Mouse (Mus musculus): Measurements from ENCODE around the gene Dpagt1. TPM values are rescaled to one million over a fixed set of nuclear protein-coding genes. Genes with fewer than 3 reads are reported as not detected.
A peak's percentile ranks its signal among the peaks of the same experiment; 100 is the strongest.
"Not testable (repeated sequence)": the region's sequence is repeated elsewhere in the genome, so short reads cannot be mapped to it uniquely, and the experiment has no call there.

Gene Dpagt1
- 10 to 100 TPM; 18.8 to 21.0 TPM for total RNA-seq (2021)
- long read RNA-seq, experiment 1, transcript Dpagt1-201 (9 exons, 2,205 nt): major isoform, 45 of 54 reads
- long read RNA-seq, experiment 1, partial matches to known transcripts: 5 of 54 reads
- long read RNA-seq, experiment 1, other reads (novel, unspliced or antisense): 2 of 54 reads
- long read RNA-seq, experiment 2, transcript Dpagt1-201 (9 exons, 2,205 nt): major isoform, 29 of 40 reads
- long read RNA-seq, experiment 2, partial matches to known transcripts: 5 of 40 reads
- long read RNA-seq, experiment 2, other reads (novel, unspliced or antisense): 5 of 40 reads

DNA sequence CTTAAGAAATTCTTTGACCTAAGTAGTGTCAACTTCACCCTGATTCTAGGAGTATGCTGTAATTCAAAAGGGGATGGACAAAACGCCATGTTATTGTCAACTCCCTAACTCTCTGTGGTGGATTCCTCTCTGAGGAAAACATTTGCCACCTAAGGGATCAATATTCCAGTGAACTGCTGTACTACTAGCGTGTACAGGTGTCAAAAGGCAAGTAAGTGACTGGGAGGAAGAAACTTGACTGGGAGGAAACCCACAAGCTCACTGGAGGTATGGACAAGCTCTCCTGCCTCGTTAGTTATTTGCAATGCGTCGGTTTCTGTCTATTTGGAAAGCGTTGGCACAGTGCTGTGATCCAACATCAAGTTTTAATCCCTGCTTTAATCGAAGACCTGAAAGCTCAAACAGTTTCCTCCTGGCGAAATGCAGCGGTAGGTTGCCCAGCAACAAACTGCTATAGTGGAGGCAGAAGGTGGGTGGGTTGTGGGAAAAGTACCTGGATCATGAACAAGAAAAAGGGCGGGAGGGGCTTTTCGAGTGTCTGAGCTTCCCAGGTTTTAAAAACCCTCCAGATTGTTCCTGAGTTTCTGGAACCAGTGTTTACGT is at the start of gene Dpagt1:
TSS of gene Dpagt1 (plus strand) at position 252 of the 603 bp plus-strand sequence.
- no peak for DNase-seq

DNA sequence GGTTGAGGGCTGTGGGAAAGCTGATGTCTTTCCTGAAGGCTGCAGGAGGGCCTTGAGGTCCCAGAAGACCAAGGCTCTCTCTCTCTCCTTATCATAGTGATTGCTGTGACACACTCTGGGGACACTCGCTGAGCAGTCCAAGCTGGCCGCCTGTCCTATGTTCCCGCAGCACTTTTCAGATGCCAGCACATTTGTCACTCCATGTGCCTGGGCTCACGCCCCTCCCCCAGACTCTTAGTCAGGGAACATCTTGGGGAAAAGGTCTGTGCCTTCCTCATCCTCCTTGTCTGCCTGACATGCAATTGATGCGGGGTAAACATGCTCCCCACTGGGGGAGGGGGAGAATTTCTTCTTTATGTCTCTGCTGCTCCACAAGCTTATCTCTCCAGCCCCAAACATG is 42.6 kb upstream of the Dpagt1 start:
- intact Hi-C loops (cut with DNase I): no loop called here
- no peak for DNase-seq

More for the DNA sequence above, at the start of gene Dpagt1:
- intact Hi-C loops (cut with DNase I): loop anchor here (1.0 to 2.0 kb wide), 2 partner anchors 8 to 19 kb away; partner anchors contain the start of gene H2afx

DNA sequence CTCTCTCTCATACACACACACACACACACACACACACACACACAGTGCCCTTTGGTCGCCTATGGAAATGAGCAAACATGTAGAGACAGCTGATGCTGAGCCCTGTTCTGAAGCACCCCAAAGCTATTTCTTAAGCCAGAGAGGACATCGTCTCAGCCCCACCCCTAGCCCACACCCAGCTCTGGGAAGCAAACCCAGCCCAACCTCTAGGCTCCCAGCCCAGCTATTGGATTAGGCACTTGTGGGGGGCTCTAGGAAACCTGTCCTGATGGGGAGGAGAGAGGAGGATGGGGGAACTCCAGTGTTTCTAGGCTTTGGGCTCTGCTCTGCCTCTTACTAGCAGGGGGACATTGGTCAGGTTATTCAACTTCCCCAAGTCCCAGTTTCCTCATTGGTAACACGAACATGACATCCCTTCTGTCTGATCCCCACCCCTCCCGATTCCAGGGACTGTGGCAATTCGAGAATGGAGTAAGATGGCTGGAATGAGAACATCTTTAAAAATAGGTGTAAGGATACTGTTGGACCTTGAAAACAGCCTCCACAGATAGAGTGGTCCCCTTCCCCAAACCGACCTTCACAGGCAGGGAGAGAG is 39.5 kb upstream of the Dpagt1 start:
- intact Hi-C loops (cut with DNase I): no loop called here
- DNase-seq: peak in 1 of 2 experiments; percentile 26

DNA sequence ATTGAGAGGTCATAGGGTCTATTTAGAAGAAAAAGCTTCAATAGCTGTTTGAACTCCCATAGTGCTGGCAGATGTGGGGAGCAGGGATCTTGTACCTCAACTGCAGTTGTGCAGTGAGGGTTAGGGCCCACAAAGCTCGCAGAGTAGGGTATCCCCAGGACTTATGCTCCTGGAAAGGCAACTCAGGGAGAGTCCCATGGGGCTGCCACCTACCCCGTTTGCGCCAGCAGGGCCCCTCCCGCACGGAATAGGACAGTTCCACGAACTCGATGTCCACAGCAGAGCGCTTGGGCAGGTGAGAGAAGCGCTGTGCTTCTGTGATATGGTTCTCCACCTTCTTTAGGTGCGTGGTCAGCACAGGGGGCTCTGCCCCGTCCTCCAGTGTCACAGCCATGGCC is 38.8 kb upstream of the Dpagt1 start:
- no peak for DNase-seq
- intact Hi-C loops (cut with DNase I): no loop called here

DNA sequence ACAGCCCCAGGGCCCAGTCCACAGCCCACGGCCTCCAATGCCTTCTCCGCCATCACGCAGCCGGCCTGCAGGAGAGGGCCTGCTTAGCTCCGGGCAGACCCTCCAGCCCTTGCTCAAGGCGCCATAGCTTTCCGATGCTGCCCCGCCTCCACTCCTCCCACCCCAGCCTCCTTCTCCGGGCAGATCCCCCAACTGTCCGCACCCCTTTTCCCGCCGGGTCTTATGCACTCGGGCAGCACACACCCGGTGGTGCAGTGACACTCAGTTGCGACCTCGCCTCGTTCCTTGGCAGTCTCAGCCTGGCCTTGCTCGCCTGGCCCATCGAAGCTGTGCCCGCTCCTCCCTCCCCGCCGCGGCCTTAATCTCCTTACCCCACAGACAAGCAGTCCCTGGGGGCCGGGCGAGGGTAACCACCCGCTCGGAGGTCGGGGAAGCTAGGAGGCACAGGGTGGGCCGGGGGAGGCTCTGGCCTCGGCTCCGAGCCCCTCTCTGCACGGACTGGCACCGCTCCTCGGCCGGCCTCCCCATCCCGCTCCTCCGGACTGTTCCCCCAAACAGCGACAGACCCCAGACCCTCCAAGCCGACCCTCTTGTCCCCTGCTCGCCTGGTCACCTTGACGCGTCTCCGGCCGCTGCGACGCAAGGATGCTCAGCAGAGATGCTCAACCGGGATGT is 38.3 kb upstream of the Dpagt1 start:
- intact Hi-C loops (cut with DNase I): no loop called here
- DNase-seq: peak in 1 of 2 experiments; percentile 18

DNA sequence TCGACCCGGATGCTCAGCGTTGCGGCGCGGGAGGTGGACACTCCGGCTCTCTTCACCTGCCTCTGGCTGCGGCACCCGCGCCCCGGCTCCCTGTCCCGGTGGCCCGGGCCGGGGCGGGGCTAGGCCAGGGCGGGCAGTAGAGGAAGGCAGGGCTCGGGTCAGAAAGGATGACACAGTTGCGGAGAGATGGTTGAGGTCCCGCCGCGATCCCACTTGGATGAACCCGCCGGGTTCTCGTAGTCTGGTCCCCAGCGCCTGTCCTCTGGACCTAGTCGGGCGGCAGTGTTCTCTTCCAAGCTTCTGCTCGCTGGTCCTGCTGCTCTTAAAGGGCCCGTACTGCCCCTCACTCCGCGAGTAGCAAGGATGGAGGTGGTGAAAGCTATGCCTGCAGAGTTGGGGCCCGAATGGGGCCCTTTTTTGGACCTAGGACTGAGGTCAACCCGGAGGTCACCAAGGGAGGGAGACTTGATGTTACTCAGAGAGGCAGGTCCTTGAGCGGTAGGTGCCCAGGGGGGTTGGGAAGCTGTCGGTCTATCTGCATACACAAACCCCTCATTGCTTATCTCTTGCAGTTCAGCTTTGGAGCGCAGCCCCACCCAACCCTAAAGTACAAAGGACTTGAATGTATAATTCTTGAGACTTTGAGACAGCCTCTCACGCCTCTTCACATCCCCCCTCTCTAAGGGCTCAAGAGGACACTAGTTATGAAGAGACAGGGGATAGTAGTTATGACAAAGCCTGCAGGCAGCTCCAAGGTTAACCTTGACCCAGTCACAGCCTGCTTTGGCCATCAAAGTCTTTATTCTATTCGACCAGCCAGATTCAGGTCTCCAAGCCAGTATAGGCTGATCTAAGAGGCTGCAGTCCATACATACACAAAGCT is 37.5 kb upstream of the Dpagt1 start, which contains the start of gene Abcg4:
TSS of gene Abcg4 (minus strand) at position 540 of the 883 bp plus-strand sequence.
- DNase-seq: peak; percentile 29 to 34
- intact Hi-C loops (cut with DNase I): no loop called here

DNA sequence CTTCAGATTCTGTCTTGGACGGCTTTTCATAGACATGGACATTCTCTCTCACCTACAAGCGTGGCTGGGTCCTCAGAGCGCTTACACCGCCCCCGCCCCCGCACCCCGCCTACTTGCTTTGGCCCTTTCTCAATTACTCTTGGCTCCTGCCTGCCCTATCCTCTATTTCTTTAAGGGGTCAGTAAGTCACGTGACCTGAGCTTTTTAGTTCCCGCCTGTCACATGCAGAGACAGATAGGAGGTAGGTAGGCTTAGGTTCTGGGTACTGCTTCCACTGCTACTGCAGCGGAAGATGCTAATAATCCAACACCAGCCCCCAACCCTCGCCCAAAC is 36.9 kb upstream of the Dpagt1 start:
- intact Hi-C loops (cut with DNase I): no loop called here
- DNase-seq: no peak

DNA sequence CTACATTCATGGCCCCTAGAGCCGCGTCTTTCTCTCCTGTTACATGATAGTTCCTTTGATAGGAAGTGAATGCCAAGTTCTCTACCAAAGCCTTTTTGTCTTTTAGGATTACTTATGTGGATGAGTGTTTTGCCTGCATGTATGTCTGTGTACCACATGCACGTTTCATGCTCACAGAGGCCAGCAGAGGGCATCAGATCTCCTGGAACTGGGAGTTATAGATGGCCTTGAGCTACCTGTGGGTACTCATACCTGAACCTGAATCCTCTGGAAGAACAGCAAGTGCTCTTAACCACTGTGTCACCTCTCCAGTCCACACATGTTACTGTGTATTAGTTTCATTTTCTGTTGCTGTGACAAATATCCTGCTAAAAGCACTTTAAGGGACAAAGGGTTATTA is 33.3 kb upstream of the Dpagt1 start:
- peak; percentile 41 to 42 for DNase-seq
- intact Hi-C loops (cut with DNase I): no loop called here

DNA sequence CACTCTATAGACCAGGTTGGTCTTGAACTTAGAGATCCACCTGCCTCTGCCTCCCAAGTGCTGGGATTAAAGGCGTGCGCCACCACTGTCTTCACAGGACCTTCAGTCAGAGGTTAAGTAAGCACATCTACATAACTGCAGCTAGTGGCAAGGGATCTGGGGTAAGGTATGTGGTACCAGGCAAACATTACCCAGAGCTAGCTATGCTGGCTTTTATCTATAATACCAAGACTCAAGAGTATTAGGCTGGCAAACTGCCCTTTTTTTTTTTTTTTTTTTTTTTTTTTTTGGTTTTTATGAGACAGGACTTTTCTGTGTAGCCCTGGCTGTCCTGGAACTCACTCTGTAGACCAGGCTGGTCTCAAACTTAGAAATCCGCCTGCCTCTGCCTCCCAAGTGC is 25.8 kb upstream of the Dpagt1 start:
- intact Hi-C loops (cut with DNase I): loop anchor here (5.0 kb wide), 1 partner anchor 37 kb away; no protein-coding TSS in a partner anchor
- not testable (repeated sequence) for DNase-seq

DNA sequence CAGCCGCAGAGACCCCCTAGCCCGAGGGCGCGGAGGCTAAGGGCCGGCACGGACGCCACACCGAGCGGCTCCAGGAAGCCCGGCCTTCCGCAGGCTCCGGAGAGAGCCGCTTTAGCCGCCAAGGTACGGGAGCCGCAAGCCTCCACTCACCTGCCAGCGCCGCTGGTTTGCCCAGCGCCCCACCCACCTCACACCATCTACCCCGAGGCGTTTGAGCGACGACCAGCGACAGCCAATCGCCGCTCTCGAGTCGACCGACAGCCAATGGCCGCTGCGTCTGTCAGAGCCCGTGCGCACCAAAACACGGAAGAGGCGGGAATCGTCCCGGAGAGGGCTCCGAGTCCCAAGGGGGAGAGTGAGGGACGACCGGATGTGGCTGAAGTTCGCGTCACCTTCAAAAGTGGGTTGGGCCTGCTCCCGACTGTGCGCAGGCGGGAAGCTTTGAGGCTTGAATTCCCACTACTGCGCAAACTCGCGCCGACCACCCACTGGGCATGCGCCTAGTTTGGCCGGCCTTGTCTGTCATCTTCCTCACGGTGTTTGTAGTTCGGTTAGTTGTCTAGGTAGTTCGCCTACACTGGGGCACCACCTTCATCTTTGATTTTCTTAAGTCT is 20.2 kb upstream of the Dpagt1 start, which contains the start of gene Hinfp:
TSS of gene Hinfp (minus strand) at position 206 of the 614 bp plus-strand sequence.
- peak; percentile 97 to 98 for DNase-seq
- intact Hi-C loops (cut with DNase I): loop anchor here (2.0 kb wide), 1 partner anchor 21 kb away; the partner anchor contains the start of gene Dpagt1

DNA sequence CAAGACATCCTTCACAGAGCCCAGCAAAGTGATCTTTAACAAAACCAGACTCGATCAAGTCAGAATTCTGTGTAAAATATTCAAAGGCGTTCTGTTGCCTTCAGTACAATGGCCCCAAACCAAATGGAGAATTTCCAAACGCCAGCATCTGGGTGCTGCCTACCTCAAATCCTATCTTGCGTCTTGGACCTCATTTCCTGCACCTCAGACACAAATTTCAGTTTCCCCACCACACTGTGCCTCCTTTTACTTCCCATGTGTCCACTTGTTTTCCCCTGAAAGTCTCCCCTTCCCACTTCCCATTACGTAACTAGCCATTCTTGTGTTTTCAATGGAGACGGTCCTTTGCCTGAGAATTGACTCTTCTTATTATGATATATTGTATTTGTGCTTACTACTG is 19.3 kb upstream of the Dpagt1 start:
- DNase-seq: no peak
- intact Hi-C loops (cut with DNase I): loop anchor here (2.0 kb wide), 1 partner anchor 20 kb away; the partner anchor contains the start of gene Dpagt1

DNA sequence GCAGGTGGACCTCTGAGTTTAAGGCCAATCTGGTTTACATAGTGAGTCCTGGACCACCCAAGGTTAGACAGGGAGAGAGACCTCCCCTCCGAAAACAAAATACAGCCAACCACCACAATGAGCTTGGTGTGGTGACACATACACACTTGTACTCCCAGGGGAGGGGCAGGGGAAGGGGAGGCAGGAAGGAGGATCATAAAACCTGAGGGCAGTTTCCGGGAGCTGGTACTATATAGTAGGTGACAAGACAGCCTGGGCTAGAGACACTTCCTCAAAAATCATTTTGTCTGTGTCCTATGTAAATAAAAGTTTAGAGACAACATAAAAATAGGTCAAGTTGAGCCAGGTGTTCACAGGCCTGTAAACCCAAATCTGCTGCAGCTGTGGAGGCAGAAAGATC is 18.6 kb upstream of the Dpagt1 start:
- intact Hi-C loops (cut with DNase I): loop anchor here (2.0 kb wide), 1 partner anchor 20 kb away; the partner anchor contains the start of gene Dpagt1
- no peak for DNase-seq

DNA sequence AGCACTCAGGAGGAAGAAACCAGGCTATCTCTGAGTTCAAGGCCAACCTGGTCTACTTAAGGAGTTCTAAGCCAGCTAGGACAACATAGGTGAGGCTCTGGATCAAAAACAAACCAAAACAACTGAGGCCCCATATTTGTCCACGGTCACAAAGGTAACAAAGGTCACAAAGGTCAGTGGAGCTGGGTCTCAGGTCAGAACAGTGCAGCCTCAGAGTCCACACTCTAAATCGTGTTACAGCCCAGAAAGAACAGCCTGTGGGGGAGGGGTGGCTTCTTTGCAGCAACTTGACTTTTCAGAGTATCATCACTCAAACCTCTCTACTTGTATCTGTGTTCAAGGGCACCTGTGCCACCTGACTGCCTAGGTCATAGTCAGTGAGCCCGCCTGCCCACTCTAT is 16.1 kb upstream of the Dpagt1 start:
- DNase-seq: no peak
- intact Hi-C loops (cut with DNase I): no loop called here

DNA sequence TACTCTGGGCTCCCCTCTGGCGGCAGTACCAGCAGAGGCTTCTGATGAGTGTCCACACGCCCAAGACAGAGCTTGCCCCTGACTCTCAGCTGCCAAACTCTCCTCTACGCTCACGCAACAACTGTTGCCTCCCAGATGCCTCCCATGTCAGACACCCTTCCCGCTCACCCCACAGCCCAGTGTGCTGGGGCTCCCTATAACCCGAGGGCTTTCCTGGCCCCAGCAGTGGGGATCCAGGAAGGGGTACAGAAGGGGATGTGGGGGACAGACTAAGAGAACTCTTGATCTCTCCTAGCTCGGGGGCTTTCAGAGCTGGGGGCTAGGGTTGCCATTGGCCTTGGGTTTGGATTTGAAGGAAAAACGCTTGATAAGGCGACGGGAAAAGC is 15.1 kb upstream of the Dpagt1 start:
- intact Hi-C loops (cut with DNase I): no loop called here
- peak in 1 of 2 experiments; percentile 16 for DNase-seq

DNA sequence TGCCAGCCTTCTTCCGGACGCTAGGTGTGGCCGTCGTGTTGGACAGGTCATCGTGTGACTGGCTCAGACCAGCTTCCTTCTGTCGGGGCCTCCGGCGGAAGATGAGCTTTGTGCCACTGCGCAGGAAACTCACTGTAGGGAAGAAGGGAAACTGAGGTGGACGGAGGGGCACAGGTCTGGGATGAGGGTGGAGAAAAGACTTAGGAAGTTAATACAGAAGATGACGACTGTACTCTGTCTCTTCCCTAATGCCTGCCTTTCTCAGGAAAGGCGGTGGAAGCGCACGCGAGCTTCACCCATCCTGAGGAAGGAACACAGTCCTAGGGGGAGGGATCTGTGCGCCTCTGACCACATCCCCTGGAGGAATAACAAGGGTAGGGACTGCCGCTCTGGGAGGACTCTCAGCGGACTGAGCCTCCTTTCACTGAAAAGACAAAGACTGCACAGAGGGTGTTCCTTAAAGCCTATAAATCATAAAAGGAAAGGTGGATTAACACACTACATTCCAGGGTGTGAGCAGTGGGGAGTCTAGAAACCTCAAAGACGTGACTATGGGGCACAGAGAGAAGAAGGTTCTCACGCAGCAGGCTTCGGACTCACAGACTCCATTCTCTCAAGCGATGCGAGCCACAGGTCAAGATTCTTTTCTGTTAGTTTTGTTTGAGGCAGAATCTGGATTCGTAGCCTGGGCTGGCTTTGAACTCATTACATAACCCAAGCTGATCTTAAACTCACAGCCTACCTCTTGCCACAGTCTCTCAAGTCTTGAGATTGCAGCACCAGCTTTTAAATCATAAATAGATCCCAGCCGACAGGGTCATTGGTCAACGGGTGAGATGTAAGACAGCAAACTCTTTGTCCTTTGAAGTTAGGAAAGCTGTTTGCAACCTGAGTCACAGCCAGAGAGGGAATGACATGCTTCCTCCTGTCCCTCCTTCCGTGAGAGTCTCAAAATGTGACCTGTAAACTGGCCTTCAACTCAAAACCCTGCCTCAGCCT is 14.4 kb upstream of the Dpagt1 start:
- intact Hi-C loops (cut with DNase I): no loop called here
- peak; percentile 41 to 54 for DNase-seq

DNA sequence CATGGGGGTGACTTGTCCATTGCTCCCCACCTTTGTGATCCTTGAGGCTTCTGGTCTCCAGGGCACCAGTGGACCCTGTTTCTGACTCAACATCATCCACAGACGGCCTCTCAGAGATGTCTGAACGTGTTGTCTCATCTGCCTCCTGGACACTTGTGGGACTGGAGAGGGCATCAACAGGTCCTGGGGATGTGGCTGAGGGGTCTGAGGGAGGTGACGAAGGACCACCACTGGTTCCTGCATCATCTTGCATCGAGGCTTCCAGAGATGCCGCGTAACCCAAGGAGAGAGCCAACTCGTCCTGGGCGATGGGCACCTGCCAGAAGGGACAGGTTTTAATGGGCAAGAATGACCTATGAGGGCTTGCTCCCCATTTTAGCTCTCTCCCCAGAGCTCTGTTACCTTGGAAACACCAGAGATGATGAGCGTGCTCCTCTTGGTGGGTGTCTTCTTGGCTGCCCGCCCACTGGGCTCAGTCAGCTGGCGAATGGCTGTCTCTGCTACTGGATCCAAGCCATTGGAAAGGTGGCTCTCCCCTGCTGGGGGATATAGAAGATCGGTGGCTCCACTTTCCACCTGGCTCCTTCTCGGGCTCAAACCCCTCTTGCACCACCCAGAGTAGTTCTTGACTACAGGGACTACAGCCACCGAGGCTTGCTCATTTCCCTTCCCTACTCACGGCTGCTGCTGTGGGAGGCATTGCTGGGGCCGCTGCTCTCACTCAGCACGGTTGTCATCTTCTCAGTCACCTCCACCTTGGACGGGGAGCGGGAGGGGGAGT is 12.2 kb upstream of the Dpagt1 start:
- no peak for DNase-seq
- intact Hi-C loops (cut with DNase I): no loop called here

DNA sequence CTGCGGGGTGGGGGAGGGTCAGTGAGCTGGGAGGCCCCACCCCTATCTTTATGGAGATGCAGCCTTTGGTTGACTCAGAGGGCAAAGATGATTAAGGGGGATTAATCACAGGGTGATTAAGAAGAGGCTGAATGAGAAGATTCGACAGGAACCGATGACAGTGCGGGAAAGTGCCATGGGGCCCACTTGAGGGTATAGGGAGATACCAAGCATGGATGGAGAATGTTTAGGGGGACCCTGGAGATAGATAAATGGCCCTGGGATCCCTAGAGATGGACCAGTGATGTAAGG is 11.6 kb upstream of the Dpagt1 start:
- intact Hi-C loops (cut with DNase I): no loop called here

DNA sequence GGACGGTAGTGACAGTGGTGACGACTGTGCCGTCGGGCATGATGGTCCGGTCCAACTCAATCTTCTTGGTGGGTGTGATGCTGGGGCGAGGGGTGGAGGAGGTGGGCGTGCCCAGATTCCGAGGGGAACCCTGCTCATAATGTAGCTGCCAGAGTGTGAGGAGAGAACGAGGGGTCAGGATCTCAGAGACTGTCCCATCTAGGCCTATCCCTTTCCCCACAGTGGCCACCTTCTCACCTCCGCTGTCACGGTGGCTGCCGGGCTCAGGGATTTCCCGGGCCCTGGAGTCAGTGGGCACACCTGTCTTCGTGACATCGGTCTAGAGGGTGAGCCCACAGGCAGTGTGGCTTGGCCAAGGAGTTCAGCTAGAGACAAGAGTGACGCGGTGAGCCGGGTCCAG is 10.9 kb upstream of the Dpagt1 start:
- no peak for DNase-seq
- intact Hi-C loops (cut with DNase I): no loop called here

More for the DNA sequence above, 11.6 kb upstream of the Dpagt1 start:
- DNase-seq: no peak

Measured in heart, postnatal 14 days (tissue).